Mouse (Mus musculus) liver, adult 2 months (tissue): ENCODE results near the gene Tmem184a.

Experiments
- CTCF ChIP-seq: fragments of 200-500 bp; IDR thresholded peaks from 2 replicates; pipeline ENCODE4 v1.5.1; 2011; ENCODE audit warnings: low read depth, low read length, control low read depth
- POLR2A ChIP-seq: fragments of 200-500 bp; IDR thresholded peaks from 2 replicates; pipeline ENCODE4 v1.6.1; 2011; ENCODE audit warnings: low read length, control low read depth; ENCODE audit not compliant: insufficient read depth; ENCODE audit errors: extremely low read depth

DNA sequence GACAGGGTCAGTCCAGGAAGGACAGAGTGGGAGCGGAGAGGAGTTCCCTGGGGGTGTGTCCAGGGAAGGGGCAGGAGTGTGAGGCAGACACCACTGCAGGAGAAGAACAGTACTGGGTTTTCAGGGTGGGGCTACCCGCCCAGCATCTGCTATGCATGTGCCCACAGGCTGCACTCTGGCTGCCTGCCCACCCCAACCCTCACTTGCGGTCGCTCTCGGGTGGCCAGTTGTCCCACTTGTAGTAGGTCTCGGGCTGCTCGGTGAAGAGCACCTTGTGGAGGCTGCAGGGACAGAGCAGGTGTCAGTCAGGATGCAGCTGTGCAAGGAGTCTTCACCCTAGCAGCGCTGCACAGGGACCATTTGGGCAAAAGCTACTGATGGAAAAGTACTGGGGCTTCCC is 51.5 kb downstream of the Tmem184a start:
- TF ChIP-seq CTCF, result no peak
- TF ChIP-seq POLR2A, result no peak
